Comparison of ENCODE assay signal across 8 mouse cellular contexts in genomic region chr7:27361283-27361946, GRCm38 (mm10). TPM values are rescaled to one million over a fixed set of nuclear protein-coding genes. Genes with fewer than 3 reads are reported as not detected.
DNase-seq lines count a peak whose midpoint lies in the region; ATAC-seq and TF ChIP-seq lines count a peak whose summit lies in the region.

No protein-coding gene starts in this region.

- peak overlapping the region; percentile 12 for H3ac ChIP-seq in myocyte (ENCODE audit: control insufficient read depth, insufficient read length)

- H3K9ac ChIP-seq in kidney, embryonic 15.5 days = peak overlapping the region; percentile 61

- H3K27ac ChIP-seq in heart, embryonic 10.5 days = peak overlapping the region; percentile 82
- no peak overlapping the region for H3K27ac ChIP-seq in kidney, embryonic 15.5 days

- peak; percentile 95 for ATAC-seq in erythroblast, adult 5-6 weeks (replicated peaks; ENCODE audit: low FRiP score, poor library complexity, severe bottlenecking)
- peak; percentile 95 for ATAC-seq in kidney, embryonic 15.5 days (replicated peaks; ENCODE audit: low FRiP score)

- H3K4me3 ChIP-seq in heart, embryonic 10.5 days = peak overlapping the region; percentile 70
- H3K4me3 ChIP-seq in kidney, embryonic 15.5 days (replicated peaks) = peak overlapping the region; percentile 53
- peak overlapping the region; percentile 23 for H3K4me3 ChIP-seq in myocyte

- peak; percentile 99 for DNase-seq in B cell, adult 2 months
- DNase-seq in brain, adult 2 months (ENCODE audit: low read depth, low spot score) = peak; percentile 99
- DNase-seq in heart, embryonic 10.5 days (ENCODE audit: low spot score) = peak; percentile 100
- DNase-seq in liver = peak; percentile 99
- peak; percentile 100 for DNase-seq in splenic B cell, adult 2 months (ENCODE audit: low read depth, low spot score)

- under 1% methylated on average over 52 of the region's 52 CpGs for WGBS in heart, embryonic 10.5 days
- under 1% methylated on average over 52 of the region's 52 CpGs for WGBS in kidney, embryonic 15.5 days

- H3K27me3 ChIP-seq in heart, embryonic 10.5 days (ENCODE audit: insufficient read depth, poor library complexity, severe bottlenecking) = peaks cover 48% of the 10 kb centered on the region
- peaks cover 51% of the 10 kb centered on the region for H3K27me3 ChIP-seq in kidney, embryonic 15.5 days
- H3K27me3 ChIP-seq in myocyte (ENCODE audit: control insufficient read depth, insufficient read depth, insufficient read length) = no peaks in the 10 kb centered on the region
- peaks cover 3% of the 10 kb centered on the region for H3K27me3 ChIP-seq in splenic B cell, adult 2 months (ENCODE audit: control insufficient read depth, insufficient read depth, low read length, poor library complexity, severe bottlenecking)

- H3K79me2 ChIP-seq in myocyte (ENCODE audit: control insufficient read depth, insufficient read depth) = no peaks in the 10 kb centered on the region

- 0 out of 2 replicates have a peak, but pooled peaks cover 3% of the 10 kb centered on the region for H3K36me3 ChIP-seq in heart, embryonic 10.5 days
- no peaks in the 10 kb centered on the region for H3K36me3 ChIP-seq in kidney, embryonic 15.5 days
- no peaks in the 10 kb centered on the region for H3K36me3 ChIP-seq in myocyte (ENCODE audit: control insufficient read depth, insufficient read depth)
- no peaks in the 10 kb centered on the region for H3K36me3 ChIP-seq in splenic B cell, adult 2 months (ENCODE audit: control insufficient read depth, insufficient read depth, low read length, poor library complexity, severe bottlenecking)

- peaks cover 42% of the 10 kb centered on the region for H3K4me1 ChIP-seq in heart, embryonic 10.5 days
- H3K4me1 ChIP-seq in kidney, embryonic 15.5 days = peaks cover 32% of the 10 kb centered on the region

- TF ChIP-seq POLR2A in myocyte (IDR thresholded peaks at IDR 0.05; ENCODE audit: insufficient read length, low read depth) = peak; percentile 79

- no peaks in the 10 kb centered on the region; the same call in 1 of the 2 replicates for H3K9me3 ChIP-seq in heart, embryonic 10.5 days
- no peaks in the 10 kb centered on the region for H3K9me3 ChIP-seq in kidney, embryonic 15.5 days (replicated peaks)

- peak overlapping the region; percentile 91 for H3K4me2 ChIP-seq in kidney, embryonic 15.5 days
- H3K4me2 ChIP-seq in myocyte (ENCODE audit: low read depth) = peak overlapping the region; percentile 91

TF ChIP-seq in myocyte, 11 proteins besides CTCF, POLR2A, EP300 and RAD21:
- TF ChIP-seq USF1 (IDR thresholded peaks at IDR 0.05; ENCODE audit: low read depth) = peak; percentile 1
- TF ChIP-seq MYOD1 (IDR thresholded peaks at IDR 0.05; ENCODE audit: control insufficient read depth in 1 of 3, insufficient read length in 2 of 3, low read depth in 2 of 3) = no peak
- TF ChIP-seq SRF (IDR thresholded peaks at IDR 0.05; ENCODE audit: control insufficient read depth, insufficient read length, low read depth) = no peak
- no peak for TF ChIP-seq CEBPB (IDR thresholded peaks at IDR 0.05; ENCODE audit: insufficient read depth, poor library complexity, severe bottlenecking)
- TF ChIP-seq POLR2AphosphoS2 (IDR thresholded peaks at IDR 0.05; ENCODE audit: insufficient read length, low read depth) = peak; percentile 43
- peak; percentile 47 for TF ChIP-seq E2F4 (IDR thresholded peaks at IDR 0.05; ENCODE audit: insufficient read depth)

RNA-seq across cellular contexts. Expression of gene Gm20479, which starts 4.2 kb away (rescaled TPM):
- total RNA-seq in erythroblast, adult 5-6 weeks (2015; ENCODE audit: low replicate concordance) = not detected in 2 replicates
- not detected in 2 replicates for total RNA-seq in erythroblast, adult 5-6 weeks (2017; ENCODE audit: low replicate concordance)
- 1.3 and 2.1 TPM in 2 replicates for polyA plus RNA-seq in heart, embryonic 10.5 days (2016; fragmentation: Nextera tagmentation; extraction: Ambion mirVana)
- 1.9 TPM in 1 of 2 replicates, not detected in the other for polyA plus RNA-seq in kidney, embryonic 15.5 days (2015; fragmentation: Nextera tagmentation; extraction: Ambion mirVana)
- polyA plus RNA-seq in myocyte (2012; fragmentation: generic; extraction: Trizol) = 0.11 TPM

RNA-seq across cellular contexts. Expression of gene Shkbp1, which starts 5.6 kb away (rescaled TPM):
- 9.0 and 13.3 TPM in 2 replicates for total RNA-seq in erythroblast, adult 5-6 weeks (2015; ENCODE audit: low replicate concordance)
- 3.4 and 10.0 TPM in 2 replicates for total RNA-seq in erythroblast, adult 5-6 weeks (2017; ENCODE audit: low replicate concordance)
- 48.3 and 50.4 TPM in 2 replicates for polyA plus RNA-seq in heart, embryonic 10.5 days (2016; fragmentation: Nextera tagmentation; extraction: Ambion mirVana)
- 43.6 and 53.1 TPM in 2 replicates for polyA plus RNA-seq in kidney, embryonic 15.5 days (2015; fragmentation: Nextera tagmentation; extraction: Ambion mirVana)
- polyA plus RNA-seq in myocyte (2012; fragmentation: generic; extraction: Trizol) = 18.4 TPM

RNA-seq across cellular contexts. Expression of gene Ltbp4, which starts 23.9 kb away (rescaled TPM):
- not detected in 2 replicates for total RNA-seq in erythroblast, adult 5-6 weeks (2015; ENCODE audit: low replicate concordance)
- 1.2 TPM in 1 of 2 replicates, not detected in the other for total RNA-seq in erythroblast, adult 5-6 weeks (2017; ENCODE audit: low replicate concordance)
- polyA plus RNA-seq in heart, embryonic 10.5 days (2016; fragmentation: Nextera tagmentation; extraction: Ambion mirVana) = 19.2 and 23.6 TPM in 2 replicates
- polyA plus RNA-seq in kidney, embryonic 15.5 days (2015; fragmentation: Nextera tagmentation; extraction: Ambion mirVana) = 31.0 and 41.7 TPM in 2 replicates
- polyA plus RNA-seq in myocyte (2012; fragmentation: generic; extraction: Trizol) = 32.5 TPM
